Mouse (Mus musculus): ENCODE measurements around the gene Zfp968. TPM values are rescaled to one million over a fixed set of nuclear protein-coding genes. Genes with fewer than 3 reads are reported as not detected.

Zfp968 gene
- 1.3 to 1.9 TPM (median 1.4 TPM) in 4 replicates for total RNA-seq (2023; ENCODE audit: inconsistent age)

DNA sequence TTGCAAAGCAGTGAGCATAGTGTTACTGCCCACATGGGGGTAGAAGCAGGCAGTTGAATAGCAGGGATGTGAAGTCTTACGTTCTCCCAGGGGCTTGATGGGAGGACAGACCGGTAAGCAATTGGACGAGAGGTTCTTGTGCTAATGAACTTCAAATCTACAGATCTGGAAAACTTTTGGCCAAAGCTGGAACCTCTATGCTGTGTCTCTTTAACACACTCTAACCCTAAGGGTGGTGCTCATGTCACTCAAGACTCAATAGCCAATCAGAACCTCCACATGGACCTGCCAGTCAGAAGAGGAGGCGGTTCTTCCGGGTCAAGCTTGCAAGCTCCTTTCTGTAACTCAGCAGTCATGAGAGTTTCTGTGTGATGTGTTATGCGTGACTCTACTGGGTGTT lies at the start of gene Zfp968:
TSS of gene Zfp968 (plus strand) at position 301 of the 400 bp plus-strand sequence.

DNA sequence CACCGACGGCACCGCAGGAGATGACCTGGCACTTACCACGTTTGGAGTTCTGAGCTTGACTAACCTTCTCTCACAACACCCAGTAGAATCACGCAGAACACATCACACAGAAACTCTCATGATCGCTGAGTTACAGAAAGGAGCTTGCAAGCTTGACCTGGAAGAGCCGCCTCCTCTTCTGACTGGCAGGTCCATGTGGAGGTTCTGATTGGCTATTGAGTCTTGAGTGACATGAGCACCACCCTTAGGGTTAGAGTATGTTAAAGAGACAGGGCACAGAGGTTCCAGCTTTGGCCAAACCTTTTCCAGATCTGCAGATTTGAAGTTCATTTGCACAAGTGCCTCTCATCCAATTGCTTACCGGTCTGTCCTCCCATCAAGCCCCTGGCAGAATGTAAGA lies 34.1 kb upstream of the Zfp968 start, which contains the start of gene Gm4631:
TSS of gene Gm4631 (minus strand) at position 101 of the 400 bp plus-strand sequence.

Other genes starting within 250 kb of the Zfp968 start
- gene Gm14399, start 230.4 kb upstream of the Zfp968 start, total RNA-seq (2023; ENCODE audit: inconsistent age), result 1.1 to 4.9 TPM (median 1.9 TPM) in 4 replicates
- gene Gm14443, start 196.6 kb upstream of the Zfp968 start, total RNA-seq (2023; ENCODE audit: inconsistent age), result not detected in 4 replicates
- 7.9 to 11.6 TPM (median 10.7 TPM) in 4 replicates for gene Gm14391, start 165.5 kb upstream of the Zfp968 start, total RNA-seq (2023; ENCODE audit: inconsistent age)
- gene Gm14440, start 97.3 kb upstream of the Zfp968 start, total RNA-seq (2023; ENCODE audit: inconsistent age), result 1.9 to 2.9 TPM in 2 of 4 replicates, not detected in the others
- 5.0 to 6.7 TPM (median 5.8 TPM) in 4 replicates for gene Gm4631, start 34.2 kb upstream of the Zfp968 start, total RNA-seq (2023; ENCODE audit: inconsistent age)
- 0.97 to 3.7 TPM (median 2.9 TPM) in 3 of 4 replicates, not detected in the other for gene Gm4724, start 63.4 kb downstream of the Zfp968 start, total RNA-seq (2023; ENCODE audit: inconsistent age)
- 2.4 to 3.2 TPM (median 3.2 TPM) in 3 of 4 replicates, not detected in the other for gene Zfp965, start 97.5 kb downstream of the Zfp968 start, total RNA-seq (2023; ENCODE audit: inconsistent age)

Data from B cell, adult (primary cell).